Mouse (Mus musculus) T-helper 1 cell (primary cell): ENCODE measurements at regions not wholly inside any gene's neighbourhood (a gene's known extent, or its start where the extent isn't known, plus 50 kb on each side); places are given as distances from the start of the nearest gene placed in this dataset.

Experiments used
- in situ Hi-C: fragments of 300-600 bp; cut with MboI, MseI; formaldehyde crosslinking; loops from one replicate; pipeline ENCODE4 v1.15.1; 2025; ENCODE audit warnings: high pct_unique_total_duplicates

DNA sequence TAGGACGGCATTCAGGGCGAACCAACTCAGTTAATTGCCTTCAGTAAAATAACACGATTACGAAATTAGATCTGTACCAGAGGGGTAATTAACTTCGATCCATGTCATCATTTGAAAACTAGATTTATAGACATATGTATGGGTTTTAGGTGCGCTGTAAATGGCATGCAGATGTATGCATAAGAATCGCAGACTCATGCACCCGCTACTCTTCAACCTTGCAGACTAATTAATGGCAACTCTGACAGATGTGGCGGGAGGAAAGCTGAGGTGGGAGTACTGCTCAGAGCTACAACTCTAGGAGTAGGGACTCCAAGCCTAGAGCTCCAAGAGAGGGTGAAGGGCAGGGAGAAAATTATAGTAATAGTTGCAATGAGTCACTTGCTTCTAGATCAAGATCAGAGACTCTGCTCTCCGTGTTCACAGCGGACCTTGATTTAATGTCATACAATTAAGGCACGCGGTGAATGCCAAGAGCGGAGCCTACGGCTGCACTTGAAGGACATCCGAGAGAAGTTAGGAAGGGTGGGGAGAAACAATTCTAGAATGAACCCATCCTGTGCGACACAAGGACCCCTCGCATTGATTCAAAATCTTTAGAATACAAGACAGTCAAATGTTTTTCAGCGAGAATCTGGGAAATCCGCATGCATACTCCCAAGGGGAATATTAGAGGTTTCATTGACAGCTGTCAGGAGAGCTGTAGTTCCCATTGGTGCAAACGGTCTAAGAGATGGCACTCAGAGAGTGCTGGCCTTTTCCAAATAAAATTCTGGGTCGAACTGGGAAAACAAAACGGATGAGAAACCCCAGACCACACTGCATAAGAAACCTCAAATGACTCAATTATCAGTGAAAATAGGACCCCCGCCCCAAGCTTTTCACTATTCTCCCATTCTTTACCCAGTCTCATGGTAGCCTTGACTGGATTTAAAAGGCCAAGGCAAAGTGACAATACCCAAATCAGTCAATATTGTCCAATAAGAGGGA is 152.6 kb upstream of the Cypt12 start:
- in situ Hi-C loops: no loop called here

DNA sequence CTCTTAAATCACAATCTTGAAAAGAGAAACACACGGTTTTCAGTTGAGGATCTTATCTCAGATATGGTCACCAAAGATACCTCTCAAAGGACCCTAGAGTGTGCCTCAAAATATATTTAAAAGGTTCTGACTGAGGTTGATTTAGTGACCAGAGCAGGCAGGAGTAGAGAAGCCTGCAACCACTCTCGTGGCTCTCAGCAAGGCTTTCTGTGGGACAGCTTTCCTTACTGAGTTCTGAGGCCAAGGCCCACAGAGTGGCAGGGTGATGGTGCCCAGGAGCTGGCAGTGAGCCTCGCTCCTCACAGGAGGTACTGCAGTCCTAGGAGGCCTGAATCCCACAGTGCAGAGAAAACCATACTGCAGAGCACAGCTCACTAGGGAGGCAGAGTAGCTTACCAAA is 151.4 kb upstream of the Cypt12 start:
- in situ Hi-C loops: no loop called here

DNA sequence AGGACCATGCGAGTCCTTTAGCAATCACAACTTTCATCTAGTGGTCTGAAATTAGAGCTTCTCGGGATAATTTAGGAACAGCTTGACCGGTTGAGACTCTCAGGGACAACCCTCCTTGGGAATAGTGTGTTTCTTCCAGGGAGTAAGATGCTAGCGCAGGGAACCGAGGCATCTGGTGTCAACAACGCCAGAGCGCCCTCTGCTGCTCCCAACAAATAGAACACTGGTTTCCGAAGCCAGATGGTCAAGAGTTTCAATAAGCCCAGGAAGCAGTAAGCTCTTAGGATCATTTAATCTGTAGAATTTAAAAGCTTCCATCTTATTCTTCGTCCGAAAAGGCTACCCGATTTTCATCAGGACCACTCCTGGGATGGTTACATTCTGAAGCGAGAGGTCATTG is 149.8 kb upstream of the Cypt12 start:
- in situ Hi-C loops: no loop called here

DNA sequence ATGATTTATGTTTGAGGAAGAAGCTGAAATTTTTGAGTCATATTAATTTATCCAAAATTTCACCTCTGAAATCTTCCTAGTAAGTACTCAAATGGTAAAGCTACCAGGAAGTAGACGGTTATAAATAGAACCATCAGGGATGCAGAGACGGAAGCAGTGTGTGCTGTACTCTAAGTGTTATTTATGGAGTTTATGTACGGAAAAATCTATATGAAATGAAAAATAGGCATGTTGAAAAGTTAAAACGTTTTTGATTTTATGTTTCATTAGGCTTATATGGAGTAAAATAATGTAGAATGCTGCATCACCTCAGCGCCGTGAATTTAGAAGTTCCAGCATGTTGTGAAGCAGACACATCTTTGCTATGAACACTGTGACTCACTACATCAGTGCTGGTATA is 149.1 kb upstream of the Cypt12 start:
- in situ Hi-C loops: no loop called here

DNA sequence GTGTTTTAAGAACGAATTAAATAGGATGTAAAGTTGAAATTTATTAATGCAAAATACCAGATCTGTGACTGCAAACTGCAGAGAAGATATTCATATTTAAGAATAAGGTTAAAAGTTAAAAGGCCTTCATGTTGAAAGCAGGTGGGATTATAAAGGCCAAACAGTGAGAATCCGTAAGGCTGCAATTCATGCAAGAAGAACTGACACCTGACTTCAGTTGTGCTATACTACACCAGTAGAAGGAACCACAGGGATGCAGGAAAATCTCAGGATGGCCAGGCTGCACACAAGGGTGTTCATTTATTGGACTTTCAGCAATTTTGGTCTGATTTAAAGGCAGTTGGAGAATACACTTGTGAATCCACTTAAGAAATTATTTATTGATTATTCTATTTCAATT is 147.4 kb upstream of the Cypt12 start:
- in situ Hi-C loops: no loop called here

DNA sequence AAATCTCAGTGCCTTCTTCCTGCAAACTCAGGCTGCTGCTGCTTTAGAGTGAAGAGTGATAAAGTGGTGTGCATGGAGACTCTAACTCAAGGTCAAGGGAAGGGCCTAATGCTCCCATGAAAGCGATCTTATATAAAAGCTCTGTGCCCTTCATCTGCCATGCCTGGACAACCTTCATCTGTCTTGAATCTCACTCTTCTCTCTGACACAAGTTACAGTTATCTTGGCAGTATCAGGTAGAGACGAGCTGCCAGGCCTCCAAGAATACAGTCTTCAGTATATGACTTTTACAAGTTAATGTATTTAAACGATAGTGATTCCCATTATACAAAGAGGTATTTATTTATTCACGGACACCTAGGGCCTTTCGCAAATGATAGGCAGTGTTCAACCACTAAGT is 146.7 kb upstream of the Cypt12 start:
- in situ Hi-C loops: no loop called here

DNA sequence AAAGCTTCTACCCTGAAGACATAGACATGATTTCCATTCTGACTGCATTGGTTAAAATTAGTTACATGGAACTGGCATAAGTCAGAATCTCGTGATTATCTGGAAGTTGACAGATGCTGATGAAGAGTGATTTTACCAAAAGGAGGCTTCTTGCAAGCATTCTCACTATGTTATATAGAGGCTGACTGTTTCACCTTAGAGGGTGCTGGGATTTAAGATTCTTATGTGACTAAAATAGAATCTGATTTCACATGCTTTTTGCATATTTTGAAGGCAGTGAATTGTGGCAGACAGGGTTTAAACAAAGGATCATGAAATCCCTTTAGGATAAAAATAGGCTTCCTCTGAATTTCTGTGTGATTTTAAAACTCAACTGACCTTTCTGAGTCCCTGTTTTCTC is 143.0 kb upstream of the Cypt12 start:
- in situ Hi-C loops: no loop called here

DNA sequence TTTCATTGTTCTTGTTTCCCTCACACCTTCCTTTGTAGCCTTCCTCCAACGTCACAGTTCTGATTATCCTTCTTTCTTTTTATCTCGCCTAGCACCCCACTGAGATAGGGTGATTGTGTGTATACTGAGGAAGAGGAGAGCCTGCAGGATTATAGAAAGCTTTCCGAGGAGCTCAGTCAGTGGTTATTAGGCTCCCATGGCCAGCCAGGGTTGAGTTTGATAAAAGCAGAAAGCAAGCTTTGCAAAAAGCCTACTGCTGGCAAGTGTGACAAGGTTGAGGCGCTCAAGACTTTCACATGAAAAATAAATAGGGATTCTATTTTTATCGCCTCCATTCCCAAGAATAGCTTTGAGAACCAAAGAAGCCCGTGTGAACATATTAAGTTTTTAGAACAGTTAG is 136.9 kb upstream of the Cypt12 start:
- in situ Hi-C loops: no loop called here

DNA sequence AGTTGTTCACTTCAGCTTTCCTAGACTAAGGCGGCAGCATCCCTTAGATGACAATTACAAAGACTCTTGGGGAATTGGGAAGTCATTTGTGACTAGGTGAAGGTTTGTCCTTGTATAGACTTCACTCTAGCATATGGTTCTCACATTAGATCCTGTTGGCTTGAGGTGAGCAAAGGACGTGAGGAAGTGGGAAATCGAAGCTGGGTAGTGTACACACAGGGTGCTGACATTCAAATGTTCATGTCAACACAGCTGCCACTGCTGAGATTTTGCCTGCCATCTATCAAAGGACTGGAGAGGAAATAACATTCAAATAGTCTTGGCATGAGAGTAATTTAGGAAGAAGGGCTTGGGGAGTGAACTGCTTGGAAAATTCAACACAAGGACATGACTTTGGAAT is 124.0 kb upstream of the Cypt12 start:
- in situ Hi-C loops: loop anchor here (10.0 kb wide), 1 partner anchor 1509 kb away; no protein-coding TSS in a partner anchor

DNA sequence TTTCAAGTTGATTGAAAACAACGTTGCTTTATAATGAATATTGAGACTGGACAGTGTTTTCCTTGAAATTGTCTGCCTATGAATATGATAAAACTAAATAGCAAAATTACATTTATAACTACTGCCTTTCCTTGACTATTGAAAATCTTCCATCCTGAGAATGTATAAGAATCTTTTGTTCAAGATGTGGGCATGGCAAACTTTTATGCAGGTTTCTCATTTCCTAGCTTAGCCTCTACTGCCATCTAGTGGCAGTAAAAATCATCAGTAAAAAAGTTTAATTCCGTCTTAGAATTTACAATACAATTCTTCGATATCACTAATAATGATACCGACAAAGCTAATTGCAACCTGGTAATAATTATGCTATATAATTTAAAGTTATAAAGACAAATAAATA is 123.5 kb upstream of the Cypt12 start:
- in situ Hi-C loops: loop anchor here (10.0 kb wide), 1 partner anchor 1510 kb away; no protein-coding TSS in a partner anchor

DNA sequence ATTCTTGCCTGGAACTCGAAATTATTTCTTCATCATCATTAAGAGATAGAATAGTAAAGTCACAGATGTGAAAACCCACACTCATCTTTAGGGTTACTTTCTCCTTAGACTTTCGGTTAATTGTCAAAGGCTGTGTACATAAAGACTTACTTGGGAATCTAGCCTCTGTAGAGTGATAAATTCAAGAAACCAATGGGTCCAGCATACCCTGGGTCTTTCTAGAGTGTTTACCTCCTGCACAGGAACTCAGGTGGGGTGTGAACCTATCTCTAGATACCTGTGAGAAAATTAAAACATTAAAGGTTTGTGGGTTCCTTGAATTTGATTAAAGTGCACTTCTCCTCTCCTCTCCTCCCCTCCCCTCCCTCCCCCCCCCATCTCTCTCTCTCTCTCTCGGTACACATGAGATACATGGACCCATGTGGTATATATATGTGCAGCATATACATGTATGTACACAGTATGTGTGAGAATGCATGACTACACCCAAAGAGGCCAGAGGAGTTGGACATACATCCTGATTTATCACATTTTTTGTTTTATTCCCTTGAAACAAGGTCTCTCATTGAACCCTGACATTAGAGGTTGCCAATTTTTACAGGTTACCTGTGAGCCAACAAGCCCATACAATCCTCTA is 122.8 kb upstream of the Cypt12 start:
- in situ Hi-C loops: loop anchor here (10.0 kb wide), 1 partner anchor 1511 kb away; no protein-coding TSS in a partner anchor

DNA sequence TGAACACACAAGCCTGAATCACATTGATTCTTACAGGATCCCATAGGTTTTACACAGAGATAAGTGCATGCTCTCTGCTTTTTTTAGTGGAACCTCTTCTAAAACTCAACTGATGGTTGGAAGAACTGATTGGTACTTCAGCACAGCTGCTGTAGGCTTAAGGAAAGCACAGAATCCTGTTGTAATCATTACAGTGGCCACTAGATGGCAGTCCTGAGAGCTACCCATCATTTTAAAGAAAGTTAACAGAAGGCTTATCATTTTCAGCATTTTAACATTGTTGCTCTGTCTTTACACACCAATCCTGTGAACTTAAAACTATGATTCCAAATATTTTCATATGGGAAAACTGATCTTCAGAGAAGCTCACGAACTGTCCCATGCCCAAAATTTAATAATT is 113.5 kb upstream of the Cypt12 start:
- in situ Hi-C loops: no loop called here

DNA sequence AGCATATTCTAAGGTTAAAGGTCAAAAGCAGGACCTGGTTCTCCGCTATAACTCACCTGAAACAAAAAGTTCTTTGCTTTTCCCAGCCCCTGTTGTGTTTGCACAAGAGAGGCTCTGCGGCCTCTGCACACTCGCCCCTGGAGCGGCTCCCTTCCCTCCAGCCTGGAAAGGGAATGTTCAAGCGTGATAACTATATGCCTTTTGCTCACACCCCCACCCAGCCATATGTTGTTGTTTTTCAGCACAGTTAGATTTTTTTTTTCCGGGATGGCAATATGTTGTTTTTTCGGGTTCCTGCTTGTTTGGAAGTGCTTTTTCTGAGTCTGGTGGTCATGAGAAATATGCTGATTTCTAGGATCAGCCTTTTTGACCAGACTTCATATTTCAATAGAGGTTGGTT is 100.6 kb upstream of the Cypt12 start:
- in situ Hi-C loops: no loop called here

DNA sequence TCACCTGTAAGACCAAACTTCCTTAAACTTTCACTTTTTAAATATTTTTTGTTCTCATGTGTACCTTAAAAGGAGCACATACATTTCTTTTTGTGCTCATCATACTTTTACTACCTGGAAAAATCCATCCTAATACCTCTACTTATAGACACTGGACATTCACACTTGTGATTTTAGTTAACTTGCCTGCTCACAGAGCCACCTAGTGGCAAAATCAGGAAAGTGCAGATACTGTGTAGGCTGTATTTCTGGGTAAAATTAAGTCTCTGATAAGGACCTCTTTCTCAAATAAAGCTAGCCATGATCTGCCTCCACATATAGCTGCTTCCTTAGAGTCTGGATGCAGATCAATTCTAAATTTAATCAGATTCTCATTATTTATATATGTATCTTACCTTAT is 100.0 kb upstream of the Cypt12 start:
- in situ Hi-C loops: no loop called here

DNA sequence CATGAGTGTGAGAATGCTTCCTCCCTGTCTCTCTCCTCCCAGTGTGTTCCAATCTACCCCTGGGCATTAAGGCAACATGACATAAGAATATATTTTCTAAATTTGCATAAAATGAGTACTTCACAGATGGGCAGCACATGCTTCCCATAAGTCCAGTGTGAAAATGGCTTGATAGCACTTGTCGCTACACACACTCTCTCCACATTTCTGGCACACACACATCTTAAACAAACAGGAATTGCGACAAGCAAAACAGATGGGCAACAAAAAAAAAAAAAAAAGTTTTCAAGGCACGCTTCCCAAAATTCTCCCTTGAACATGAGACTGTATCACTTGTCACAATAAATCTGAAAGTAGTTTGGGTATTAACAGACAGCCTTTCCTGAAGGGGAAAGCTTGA is 85.8 kb upstream of the Cypt12 start:
- in situ Hi-C loops: no loop called here

DNA sequence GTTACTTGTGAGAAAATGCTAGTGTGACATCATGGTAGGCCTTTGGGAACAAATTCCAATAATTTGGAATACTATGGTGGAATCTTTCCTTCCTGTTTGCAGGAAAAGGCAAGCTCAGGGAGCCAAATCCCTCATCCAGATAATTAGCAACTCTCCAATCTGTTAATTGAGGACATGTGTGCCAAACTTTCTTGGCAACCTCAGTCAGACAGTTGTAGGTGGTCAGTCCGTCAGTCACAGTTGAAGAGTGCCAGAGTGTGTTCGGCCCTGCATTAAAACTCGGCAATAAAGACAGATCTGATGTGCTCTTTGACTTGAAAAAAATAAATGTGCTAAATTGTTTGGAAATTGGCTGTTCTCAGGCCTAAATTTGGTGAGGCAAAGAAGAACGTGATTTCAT is 83.1 kb upstream of the Cypt12 start:
- in situ Hi-C loops: no loop called here

DNA sequence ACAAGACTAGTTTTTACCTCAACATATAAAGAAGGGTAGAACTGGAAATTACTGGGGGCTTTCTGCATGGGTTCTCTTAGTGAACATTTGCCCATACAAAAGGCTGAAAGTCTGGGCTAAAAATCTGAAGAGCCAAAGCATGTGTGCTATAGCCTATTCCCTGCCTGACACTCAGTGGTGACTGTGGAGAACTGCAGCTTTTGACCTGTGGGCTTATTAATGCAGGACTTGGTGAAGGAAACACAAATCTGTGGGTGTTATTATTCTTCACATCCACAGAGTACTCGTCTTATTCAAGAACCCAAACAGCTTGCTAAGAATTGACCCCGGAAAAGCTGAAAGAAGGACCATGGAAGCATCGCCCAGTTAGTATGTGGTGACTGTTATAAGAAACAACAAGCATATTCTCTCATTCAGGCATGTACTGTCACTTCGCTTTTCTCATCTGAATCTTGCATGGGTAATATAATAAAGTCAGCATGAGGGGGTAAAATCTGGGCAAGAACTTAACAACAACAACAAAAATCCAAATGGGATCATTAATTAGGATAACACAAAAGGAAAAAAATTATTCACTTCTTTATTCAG is 77.2 kb upstream of the Cypt12 start:
- in situ Hi-C loops: no loop called here

DNA sequence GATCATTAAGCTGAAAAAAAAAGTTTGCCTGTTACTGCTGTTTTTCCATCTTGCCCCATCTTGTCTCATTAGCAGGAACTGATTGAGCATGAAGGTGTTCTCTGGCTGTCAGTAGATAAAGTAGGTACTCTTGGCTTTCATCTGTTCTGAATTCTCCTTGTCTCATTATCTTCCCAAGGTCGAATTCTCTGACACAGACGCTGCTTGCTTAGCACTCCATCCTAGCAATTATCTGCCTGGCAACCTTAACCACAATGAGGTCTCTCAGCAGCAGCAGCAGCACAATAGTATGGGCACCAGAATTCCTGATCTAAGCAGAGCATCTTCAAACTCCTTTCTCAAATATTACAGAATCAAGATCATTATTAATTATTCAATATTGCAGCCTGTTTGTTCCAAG is 52.3 kb upstream of the Cypt12 start:
- in situ Hi-C loops: no loop called here

DNA sequence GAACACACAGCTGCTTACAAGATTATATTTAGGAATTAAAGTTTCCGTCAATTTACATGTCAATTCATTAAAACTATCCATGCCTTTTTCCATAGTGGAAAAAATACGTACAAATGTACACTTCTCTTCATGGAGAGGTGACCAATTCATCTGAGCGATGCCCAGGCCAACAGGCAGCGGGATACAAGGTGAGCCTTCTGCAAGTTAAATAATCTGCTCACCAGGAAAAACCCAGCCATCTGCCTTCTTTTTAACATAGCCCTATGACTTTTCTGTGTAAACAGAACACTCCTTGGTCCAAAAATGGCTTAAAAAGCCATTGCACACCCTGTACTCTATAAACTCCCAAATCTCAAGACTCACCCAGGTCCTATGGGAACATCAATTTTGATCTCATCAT is 51.5 kb upstream of the Cypt12 start:
- in situ Hi-C loops: no loop called here
